Mouse (Mus musculus) hindbrain, embryonic 13.5 days (tissue): ENCODE measurements around the gene Ppm1k. TPM values are rescaled to one million over a fixed set of nuclear protein-coding genes. Genes with fewer than 3 reads are reported as not detected.
"Not testable (repeated sequence)": the region's sequence is repeated elsewhere in the genome, so short reads cannot be mapped to it uniquely, and the experiment has no call there.

Experiments used
- ATAC-seq: fragments of 200-750 bp; cut with Nextera tagmentation; 2 replicates; pipeline ENCODE4 v1.8.0; 2017; ENCODE audit warnings: moderate TSS enrichment; ENCODE audit not compliant: low FRiP score
- H3K27ac ChIP-seq: fragments of 300-500 bp; sonication (generic); 2 replicates; pipeline ENCODE4 v1.5.1; 2015; ENCODE audit warnings: inconsistent platforms, mild to moderate bottlenecking, moderate library complexity
- H3K27me3 ChIP-seq: fragments of 300-500 bp; sonication (generic); 2 replicates; pipeline ENCODE4 v1.6.1; 2015; ENCODE audit warnings: mild to moderate bottlenecking, inconsistent platforms
- H3K36me3 ChIP-seq: fragments of 300-500 bp; sonication (generic); 2 replicates; pipeline ENCODE4 v1.6.1; 2015; ENCODE audit warnings: mild to moderate bottlenecking, inconsistent platforms
- H3K4me1 ChIP-seq: fragments of 300-500 bp; sonication (generic); replicated peaks from 2 replicates; pipeline ENCODE4 v1.6.1; 2015; ENCODE audit warnings: inconsistent platforms
- H3K4me2 ChIP-seq: fragments of 300-500 bp; sonication (generic); 2 replicates; pipeline ENCODE4 v1.6.1; 2015; ENCODE audit warnings: inconsistent platforms, mild to moderate bottlenecking, moderate library complexity
- H3K4me3 ChIP-seq: fragments of 300-500 bp; sonication (generic); 2 replicates; pipeline ENCODE4 v1.5.1; 2015; ENCODE audit warnings: mild to moderate bottlenecking, inconsistent platforms
- H3K9ac ChIP-seq: fragments of 300-500 bp; sonication (generic); 2 replicates; pipeline ENCODE4 v1.6.1; 2015; ENCODE audit warnings: mild to moderate bottlenecking, inconsistent platforms
- H3K9me3 ChIP-seq: fragments of 300-500 bp; sonication (generic); 2 replicates; pipeline ENCODE4 v1.6.1; 2016; ENCODE audit warnings: inconsistent platforms
- WGBS: fragments of 180-500 bp; shearing (Covaris S2); methylation state at CpG from one replicate; pipeline ENCODE4 v1.1.7; 2015; 5-methylcytosine and 5-hydroxymethylcytosine counted together
- polyA plus RNA-seq: library from polyadenylated mRNA; unstranded; fragments of >200 nt; fragmentation: Nextera tagmentation; extraction: Ambion mirVana; gene quantifications from 2 replicates; pipeline ENCODE4 v1.2.1, GENCODE M21; 2015

The Ppm1k gene
- polyA plus RNA-seq, 1 experiment from 2014 or later: 6.1 TPM

DNA sequence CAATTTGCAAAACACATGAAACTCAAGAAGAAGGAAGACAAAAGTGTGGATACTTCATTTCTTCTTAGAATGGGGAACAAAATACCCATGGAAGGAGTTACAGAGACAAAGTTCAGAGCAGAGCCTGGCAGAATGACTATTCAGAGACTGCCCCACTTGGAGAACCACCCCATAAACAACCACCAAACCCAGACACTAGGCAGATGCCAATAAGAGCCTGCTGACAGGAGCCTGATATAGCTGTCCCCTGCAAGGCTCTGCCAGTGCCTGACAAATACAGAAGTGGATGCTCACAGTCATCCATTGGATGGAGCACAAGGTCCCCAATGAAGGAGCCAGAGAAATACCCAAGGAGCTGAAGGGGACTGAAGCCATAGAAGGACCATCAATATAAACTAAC, 8.3 kb upstream of the Ppm1k start:
- not testable (repeated sequence) for H3K9ac ChIP-seq, H3K4me1 ChIP-seq, H3K4me2 ChIP-seq, H3K9me3 ChIP-seq, H3K36me3 ChIP-seq, H3K4me3 ChIP-seq, H3K27me3 ChIP-seq, H3K27ac ChIP-seq, ATAC-seq

DNA sequence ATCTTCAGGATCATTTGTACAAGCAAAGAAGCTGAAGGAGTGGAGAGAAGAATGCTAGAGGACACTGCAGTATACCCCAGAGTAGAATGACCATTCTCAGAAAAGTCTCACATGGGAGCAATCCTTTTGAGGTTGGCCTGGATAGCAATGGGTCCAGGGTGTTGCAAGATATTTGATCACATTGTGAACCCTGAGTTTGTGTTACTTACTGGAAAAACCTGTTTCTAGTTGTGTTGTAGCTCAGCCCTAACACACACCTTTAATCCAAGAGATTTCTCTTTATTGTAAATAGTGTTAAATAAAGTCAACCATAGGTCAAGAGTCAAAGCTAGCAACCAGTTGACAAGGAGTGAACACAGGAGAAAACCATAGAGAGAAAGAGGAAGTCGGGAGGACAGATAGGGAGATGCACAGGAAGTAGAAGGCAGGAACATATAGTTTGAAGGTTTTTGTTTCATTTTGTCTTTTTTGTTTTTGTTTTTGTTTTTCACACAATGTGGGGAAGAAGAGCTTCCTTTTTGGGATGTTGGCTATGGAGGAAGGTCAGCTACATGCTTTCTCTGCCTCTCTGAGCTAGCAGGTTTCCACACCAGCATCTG, 6.6 kb upstream of the Ppm1k start:
- Histone ChIP-seq H3K36me3 (no peaks in the 10 kb centered on the region), H3K27me3 (no peaks in the 10 kb centered on the region), H3K9ac (no peak overlapping the region), H3K4me3 (no peak overlapping the region), H3K4me1 (no peaks in the 10 kb centered on the region), H3K27ac (no peak overlapping the region), H3K9me3 (no peaks in the 10 kb centered on the region), H3K4me2 (no peak overlapping the region)
- WGBS: 88% methylated on average over 1 of the region's 1 CpGs
- no peak for ATAC-seq

- Histone ChIP-seq H3K9ac (no peak overlapping the region), H3K4me3 (no peak overlapping the region), H3K27me3 (no peaks in the 10 kb centered on the region), H3K4me1 (peaks cover under 1% of the 10 kb centered on the region; the same call in 1 of the 2 replicates), H3K36me3 (no peaks in the 10 kb centered on the region), H3K4me2 (no peak overlapping the region), H3K9me3 (no peaks in the 10 kb centered on the region), H3K27ac (no peak overlapping the region)
- no peak for ATAC-seq
- WGBS: 84% methylated on average over 5 of the region's 5 CpGs
Measured at GRCm38 (mm10) chr6:57540950-57541498, 5.8 kb upstream of the Ppm1k start.

DNA sequence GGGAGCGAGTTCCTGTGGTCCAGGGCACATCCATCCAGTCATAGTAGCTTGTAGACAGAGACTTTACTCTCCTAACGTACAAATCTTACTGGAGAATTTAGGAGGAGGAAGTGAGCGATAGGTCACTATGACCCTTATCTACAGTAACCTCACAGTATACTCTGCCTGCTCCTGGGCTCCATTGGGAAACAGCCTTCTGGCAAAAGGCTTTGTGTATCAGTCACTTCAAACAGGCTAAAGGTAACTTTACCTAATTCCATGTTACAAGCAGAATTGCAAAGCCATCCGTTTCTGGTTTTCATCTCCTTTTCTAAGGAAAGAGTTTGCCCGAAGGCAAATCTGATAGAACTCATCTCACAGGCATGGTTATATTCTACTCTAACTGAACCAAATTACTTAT, 2.6 kb upstream of the Ppm1k start:
- H3K9me3 ChIP-seq: no peaks in the 10 kb centered on the region
- WGBS: 95% methylated on average over 5 of the region's 5 CpGs
- peaks cover 16% of the 10 kb centered on the region for H3K4me1 ChIP-seq
- no peak overlapping the region for H3K27ac ChIP-seq
- H3K36me3 ChIP-seq: no peaks in the 10 kb centered on the region
- no peak for ATAC-seq
- H3K27me3 ChIP-seq: no peaks in the 10 kb centered on the region
- no peak overlapping the region for H3K4me2 ChIP-seq
- no peak overlapping the region for H3K4me3 ChIP-seq
- H3K9ac ChIP-seq: no peak overlapping the region

GRCm38 (mm10) chr6:57535971-57536669, 852 bp upstream of the Ppm1k start:
- Histone ChIP-seq H3K27me3 (no peaks in the 10 kb centered on the region), H3K9ac (peak overlapping the region; percentile 66), H3K27ac (peak overlapping the region; percentile 69), H3K9me3 (no peaks in the 10 kb centered on the region), H3K4me1 (peaks cover 19% of the 10 kb centered on the region), H3K4me3 (peak overlapping the region; percentile 72), H3K36me3 (no peaks in the 10 kb centered on the region), H3K4me2 (peak overlapping the region; percentile 70)
- WGBS: 28% methylated on average over 14 of the region's 14 CpGs
- peak; percentile 66 for ATAC-seq

- H3K27ac ChIP-seq: peak overlapping the region; percentile 84
Measured at GRCm38 (mm10) chr6:57534611-57535286, 519 bp downstream of the Ppm1k start.

GRCm38 (mm10) chr6:57534231-57534610, 1.0 kb downstream of the Ppm1k start:
- WGBS: 6% methylated on average over 8 of the region's 8 CpGs
- Histone ChIP-seq H3K4me3 (peak overlapping the region; percentile 72), H3K4me2 (peak overlapping the region; percentile 70), H3K9me3 (no peaks in the 10 kb centered on the region), H3K4me1 (peaks cover 19% of the 10 kb centered on the region), H3K36me3 (no peaks in the 10 kb centered on the region), H3K9ac (peak overlapping the region; percentile 79), H3K27me3 (no peaks in the 10 kb centered on the region), H3K27ac (peak overlapping the region; percentile 84)
- ATAC-seq: no peak

More at GRCm38 (mm10) chr6:57534611-57535286, 519 bp downstream of the Ppm1k start:
- Histone ChIP-seq H3K4me3 (peak overlapping the region; percentile 72), H3K9ac (peak overlapping the region; percentile 79), H3K27me3 (no peaks in the 10 kb centered on the region), H3K4me2 (peak overlapping the region; percentile 70), H3K36me3 (no peaks in the 10 kb centered on the region), H3K4me1 (peaks cover 19% of the 10 kb centered on the region), H3K9me3 (no peaks in the 10 kb centered on the region)
- peak; percentile 61 for ATAC-seq
- under 1% methylated on average over 31 of the region's 31 CpGs for WGBS

GRCm38 (mm10) chr6:57533410-57533809, 1.9 kb downstream of the Ppm1k start:
- Histone ChIP-seq H3K4me3 (peak overlapping the region; percentile 72; the same call in 1 of the 2 replicates), H3K36me3 (no peaks in the 10 kb centered on the region), H3K9me3 (no peaks in the 10 kb centered on the region), H3K27me3 (no peaks in the 10 kb centered on the region), H3K27ac (no peak overlapping the region), H3K4me1 (peaks cover 19% of the 10 kb centered on the region), H3K9ac (no peak overlapping the region), H3K4me2 (peak overlapping the region; percentile 70)
- ATAC-seq: no peak
- WGBS: 75% methylated on average over 2 of the region's 2 CpGs

- Histone ChIP-seq H3K9me3 (no peaks in the 10 kb centered on the region), H3K4me2 (no peak overlapping the region), H3K4me1 (peaks cover 19% of the 10 kb centered on the region), H3K9ac (0 out of 2 replicates have a peak overlapping the region, but pooled peaks have one; percentile 19), H3K27ac (no peak overlapping the region), H3K36me3 (no peaks in the 10 kb centered on the region), H3K4me3 (no peak overlapping the region), H3K27me3 (no peaks in the 10 kb centered on the region)
- no peak for ATAC-seq
- WGBS: 89% methylated on average over 1 of the region's 1 CpGs
Measured at GRCm38 (mm10) chr6:57532022-57532421, 3.2 kb downstream of the Ppm1k start.

GRCm38 (mm10) chr6:57531441-57531840, 3.8 kb downstream of the Ppm1k start:
- Histone ChIP-seq H3K27ac (no peak overlapping the region), H3K9me3 (no peaks in the 10 kb centered on the region), H3K4me1 (peaks cover 19% of the 10 kb centered on the region), H3K9ac (no peak overlapping the region), H3K4me3 (no peak overlapping the region), H3K27me3 (no peaks in the 10 kb centered on the region), H3K36me3 (no peaks in the 10 kb centered on the region), H3K4me2 (no peak overlapping the region)
- no peak for ATAC-seq
- WGBS: 90% methylated on average over 1 of the region's 1 CpGs

DNA sequence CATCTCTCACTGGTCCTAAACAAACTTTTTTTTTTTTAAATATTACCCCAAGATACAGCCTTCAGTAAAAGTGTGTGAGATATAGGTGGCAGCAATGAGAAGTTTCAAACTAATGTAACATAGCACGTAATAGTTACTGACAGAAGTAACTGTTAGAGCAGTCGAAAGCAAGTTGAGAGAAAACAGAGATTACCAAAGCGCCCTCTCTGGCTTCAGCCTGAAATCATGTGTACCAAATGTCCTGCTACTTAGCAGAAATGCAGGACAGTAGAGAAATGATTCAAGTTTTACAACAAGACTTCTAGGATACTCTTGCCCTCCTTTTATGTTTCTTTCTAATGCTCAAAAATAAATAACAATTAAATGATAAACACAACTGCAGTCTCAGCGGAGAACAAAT, 4.3 kb downstream of the Ppm1k start:
- Histone ChIP-seq H3K4me2 (no peak overlapping the region), H3K9me3 (no peaks in the 10 kb centered on the region), H3K9ac (no peak overlapping the region), H3K36me3 (no peaks in the 10 kb centered on the region), H3K27ac (no peak overlapping the region), H3K4me1 (peaks cover 18% of the 10 kb centered on the region), H3K4me3 (no peak overlapping the region), H3K27me3 (no peaks in the 10 kb centered on the region)
- WGBS: 83% methylated on average over 4 of the region's 4 CpGs
- no peak for ATAC-seq

DNA sequence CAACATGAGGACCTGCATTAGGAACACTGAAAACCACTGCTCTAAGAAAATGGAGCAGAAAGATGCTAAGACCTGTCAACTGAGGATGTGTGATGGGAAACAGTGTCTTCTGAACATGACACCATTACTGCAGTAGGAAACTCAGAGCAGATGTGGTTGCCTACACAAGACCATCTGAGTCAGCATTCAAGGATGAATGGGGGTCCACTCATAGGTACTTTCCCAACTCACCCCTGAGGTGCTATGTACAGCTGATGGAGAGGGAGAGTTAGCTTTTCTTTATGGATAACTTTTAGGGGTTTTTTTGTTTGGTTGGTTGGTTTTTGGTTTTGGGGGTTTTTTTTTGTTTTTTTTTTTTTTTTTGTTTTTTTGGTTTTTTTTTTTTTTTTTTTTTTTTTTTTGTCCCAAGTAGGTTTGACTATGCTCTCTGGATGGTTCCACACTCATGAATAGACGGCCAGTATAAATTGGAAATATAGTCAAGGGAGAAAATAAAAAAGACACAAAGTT, 5.9 kb downstream of the Ppm1k start:
- 0 out of 2 replicates have a peak, but pooled peaks cover 4% of the 10 kb centered on the region for H3K36me3 ChIP-seq
- no peaks in the 10 kb centered on the region for H3K9me3 ChIP-seq
- H3K27ac ChIP-seq: no peak overlapping the region
- H3K4me1 ChIP-seq: peaks cover 16% of the 10 kb centered on the region
- 90% methylated on average over 1 of the region's 1 CpGs for WGBS
- no peak for ATAC-seq
- H3K4me2 ChIP-seq: no peak overlapping the region
- no peaks in the 10 kb centered on the region for H3K27me3 ChIP-seq
- H3K4me3 ChIP-seq: no peak overlapping the region
- H3K9ac ChIP-seq: no peak overlapping the region
